Mouse (Mus musculus): ENCODE measurements around the gene Sult2a1. TPM values are rescaled to one million over a fixed set of nuclear protein-coding genes. Genes with fewer than 3 reads are reported as not detected.

Gene Sult2a1
- not detected for polyA plus RNA-seq (2014; fragmentation: Illumina TruSeq; extraction: RNeasy Lipid Tissue Mini Kit (QIAGEN cat#74804))

GRCm38 (mm10) chr7:13837309-13837708, at the start of gene Sult2a1:
TSS of gene Sult2a1 (minus strand) at chr7:13837409.

Other genes with a start within 250 kb of the Sult2a1 start
- not detected for gene Sult2a5, start 213.4 kb downstream of the Sult2a1 start, polyA plus RNA-seq (2014; fragmentation: Illumina TruSeq; extraction: RNeasy Lipid Tissue Mini Kit (QIAGEN cat#74804))
- not detected for gene Sult2a2, start 103.9 kb downstream of the Sult2a1 start, polyA plus RNA-seq (2014; fragmentation: Illumina TruSeq; extraction: RNeasy Lipid Tissue Mini Kit (QIAGEN cat#74804))
- gene Sult2a4, start 152.2 kb upstream of the Sult2a1 start, polyA plus RNA-seq (2014; fragmentation: Illumina TruSeq; extraction: RNeasy Lipid Tissue Mini Kit (QIAGEN cat#74804)) = 1.1 TPM